11 mouse cellular contexts compared by ENCODE assay signal in the genomic region with DNA sequence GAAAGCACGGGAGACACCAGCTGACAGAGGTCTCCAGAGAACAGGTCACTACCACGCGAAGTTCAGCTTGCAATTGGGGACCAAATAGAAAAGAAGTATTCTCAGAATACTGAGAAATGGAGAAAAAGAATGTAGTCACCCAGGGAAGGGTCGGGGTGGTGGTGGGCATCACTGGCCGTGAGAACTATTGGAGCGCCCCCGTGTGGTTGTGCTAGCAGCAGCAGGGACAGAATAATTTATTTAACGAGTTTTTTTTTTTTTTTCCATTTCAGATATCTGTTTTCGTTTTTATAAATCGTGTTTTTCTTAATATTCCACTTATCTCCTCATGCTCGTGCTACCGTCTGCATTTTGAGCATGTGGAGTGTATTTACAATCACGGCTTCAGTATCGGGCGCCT.
DNase-seq lines count a peak whose midpoint lies in the region; ATAC-seq and TF ChIP-seq lines count a peak whose summit lies in the region.
"Had no signal": no experiment of that assay in that cellular context is flagged by ENCODE, and none has a peak within 500 bp of the region (broad histone marks: within the 10 kb centered on the region; RNA-seq: fewer than 3 reads in every experiment).

No protein-coding gene starts in this region.

- no peaks in the 10 kb centered on the region for H3K27me3 ChIP-seq in heart, adult 2 months (ENCODE audit: control insufficient read depth, insufficient read depth, low read length)
- H3K27me3 ChIP-seq in lung, postnatal 0 days (replicated peaks; ENCODE audit: insufficient read depth, low read length), result no peaks in the 10 kb centered on the region
- H3K27me3 ChIP-seq in MEL (ENCODE audit: control insufficient read depth in 1 of 2, insufficient read depth in 2 of 2, low read length in 2 of 2), result no peaks in the 10 kb centered on the region
- H3K27me3 ChIP-seq in limb, embryonic 10.5 days (ENCODE audit: low read depth, poor library complexity, severe bottlenecking), result peaks cover 43% of the 10 kb centered on the region

- H3K79me2 ChIP-seq in heart, adult 2 months (replicated peaks; ENCODE audit: control insufficient read depth, insufficient read depth, low read length), result no peaks in the 10 kb centered on the region
- H3K79me2 ChIP-seq in MEL (ENCODE audit: control insufficient read depth, insufficient read depth, low read length, poor library complexity), result no peaks in the 10 kb centered on the region

- no peak overlapping the region for H3K4me2 ChIP-seq in lung, postnatal 0 days (replicated peaks; ENCODE audit: low read depth, low read length)
- H3K4me2 ChIP-seq: midbrain, embryonic 12.5 days had no signal

- peak; percentile 12 for TF ChIP-seq RAD21 in MEL (IDR thresholded peaks at IDR 0.05; ENCODE audit: low read depth, low read length)

- TF ChIP-seq CTCF in heart, adult 2 months (IDR thresholded peaks at IDR 0.05), result peak; percentile 71
- peak; percentile 51 for TF ChIP-seq CTCF in lung, postnatal 0 days (IDR thresholded peaks at IDR 0.05)
- peak; percentile 39 to 75 (median 42) for TF ChIP-seq CTCF in MEL (IDR thresholded peaks at IDR 0.05 in 2 of 3, conservative IDR thresholded peaks at IDR 0.05 in 1 of 3; ENCODE audit: control insufficient read depth in 1 of 3, insufficient read depth in 1 of 3, low read depth in 2 of 3, low read length in 3 of 3, poor library complexity in 1 of 3, severe bottlenecking in 1 of 3)

- 30% methylated on average over 15 of the region's 15 CpGs for WGBS in heart, adult 2 months
- WGBS in lung, postnatal 0 days, result 39% methylated on average over 15 of the region's 15 CpGs
- 37% methylated on average over 15 of the region's 15 CpGs for WGBS in limb, embryonic 10.5 days

- H3K9me3 ChIP-seq in lung, postnatal 0 days (ENCODE audit: low read length), result no peaks in the 10 kb centered on the region
- no peaks in the 10 kb centered on the region for H3K9me3 ChIP-seq in MEL (replicated peaks; ENCODE audit: insufficient read depth, low read length)
- H3K9me3 ChIP-seq in limb, embryonic 10.5 days (replicated peaks), result no peaks in the 10 kb centered on the region
- H3K9me3 ChIP-seq: midbrain, embryonic 12.5 days had no signal

- no peak overlapping the region for H3K4me3 ChIP-seq in heart, adult 2 months
- no peak overlapping the region for H3K4me3 ChIP-seq in lung, postnatal 0 days (ENCODE audit: low read depth, low read length)
- H3K4me3 ChIP-seq in MEL (ENCODE audit: control insufficient read depth in 1 of 2, insufficient read depth in 1 of 2, low read depth in 2 of 2, low read length in 2 of 2), result no peak overlapping the region
- no peak overlapping the region for H3K4me3 ChIP-seq in limb, embryonic 10.5 days
- H3K4me3 ChIP-seq: erythroblast, embryonic 14.5 days; midbrain, embryonic 12.5 days had no signal

- ATAC-seq in lung, postnatal 0 days, result no peak

- intact Hi-C loops in heart, adult 2 months (cut with DNase I), result no loop called here

- no peak for TF ChIP-seq POLR2A in heart, adult 2 months (IDR thresholded peaks at IDR 0.05; ENCODE audit: insufficient read depth, low read depth, low read length)
- no peak for TF ChIP-seq POLR2A in MEL (IDR thresholded peaks at IDR 0.05; ENCODE audit: control insufficient read depth in 1 of 2, insufficient read depth in 1 of 2, low read depth in 1 of 2, low read length in 2 of 2, poor library complexity in 1 of 2)

- H3K27ac ChIP-seq in heart, adult 2 months, result no peak overlapping the region
- H3K27ac ChIP-seq in lung, postnatal 0 days (ENCODE audit: low read length), result no peak overlapping the region
- H3K27ac ChIP-seq in MEL (ENCODE audit: control insufficient read depth, low read depth, low read length), result no peak overlapping the region
- no peak overlapping the region for H3K27ac ChIP-seq in limb, embryonic 10.5 days
- H3K27ac ChIP-seq: midbrain, embryonic 12.5 days had no signal

- no peaks in the 10 kb centered on the region for H3K36me3 ChIP-seq in heart, adult 2 months (ENCODE audit: control insufficient read depth, insufficient read depth, low read length)
- H3K36me3 ChIP-seq in lung, postnatal 0 days (ENCODE audit: insufficient read depth, low read length), result no peaks in the 10 kb centered on the region
- H3K36me3 ChIP-seq in MEL (ENCODE audit: control insufficient read depth in 1 of 2, insufficient read depth in 2 of 2, low read length in 2 of 2), result no peaks in the 10 kb centered on the region
- no peaks in the 10 kb centered on the region for H3K36me3 ChIP-seq in limb, embryonic 10.5 days
- H3K36me3 ChIP-seq: midbrain, embryonic 12.5 days had no signal

- H3K9ac ChIP-seq in heart, adult 2 months (ENCODE audit: low read depth, low read length), result no peak overlapping the region
- H3K9ac ChIP-seq in lung, postnatal 0 days (replicated peaks; ENCODE audit: low read depth), result no peak overlapping the region
- no peak overlapping the region for H3K9ac ChIP-seq in MEL (ENCODE audit: control insufficient read depth, low read depth, low read length, poor library complexity, severe bottlenecking)
- H3K9ac ChIP-seq: midbrain, embryonic 12.5 days had no signal

- no peak for DNase-seq in heart, adult 2 months
- no peak for DNase-seq in heart, adult 9 months (ENCODE audit: low spot score in 2 of 2)
- no peak for DNase-seq in lung, postnatal 0 days (ENCODE audit: low spot score)
- no peak for DNase-seq in lung, adult 18-20 months
- DNase-seq in MEL (ENCODE audit: low read depth, low spot score), result peak; percentile 4
- DNase-seq in limb, embryonic 10.5 days (ENCODE audit: low spot score), result peak; percentile 62
- no peak for DNase-seq in urinary bladder, adult 2 months (ENCODE audit: low spot score)
- no peak for DNase-seq in T-cell, adult 2 months (ENCODE audit: low spot score)
- DNase-seq: layer of hippocampus, postnatal 36 days had no signal

- H3K4me1 ChIP-seq in heart, adult 2 months (ENCODE audit: control insufficient read depth, insufficient read depth, low read length), result peaks cover 1% of the 10 kb centered on the region; the same call in 1 of the 2 replicates
- no peaks in the 10 kb centered on the region for H3K4me1 ChIP-seq in lung, postnatal 0 days (ENCODE audit: insufficient read depth, low read depth, low read length)
- H3K4me1 ChIP-seq in MEL (ENCODE audit: control insufficient read depth in 1 of 2, insufficient read depth in 2 of 2, low read length in 2 of 2), result no peaks in the 10 kb centered on the region
- no peaks in the 10 kb centered on the region for H3K4me1 ChIP-seq in limb, embryonic 10.5 days

- no peak for TF ChIP-seq EP300 in heart, adult 2 months (IDR thresholded peaks at IDR 0.05; ENCODE audit: insufficient read depth, low read depth, low read length)
- TF ChIP-seq EP300 in lung, postnatal 0 days (IDR thresholded peaks at IDR 0.05), result no peak
- no peak for TF ChIP-seq EP300 in MEL (IDR thresholded peaks at IDR 0.05; ENCODE audit: low read depth in 1 of 2, low read length in 2 of 2)

TF ChIP-seq in MEL, 35 proteins besides CTCF, POLR2A, EP300 and RAD21:
- TF ChIP-seq SMC3 (IDR thresholded peaks at IDR 0.05; ENCODE audit: low read depth, low read length) (peak; percentile 34), ZNF384 (IDR thresholded peaks at IDR 0.05; ENCODE audit: low read depth, low read length) (peak; percentile 69), CHD2 (IDR thresholded peaks at IDR 0.05; ENCODE audit: low read length) (no peak)

Comparison
In these comparisons a context has a peak if more than half of its experiments do, and no peak if none do; other contexts are left out.
1. DNase-seq: peak in MEL (single experiment) and limb, embryonic 10.5 days (single experiment); none in heart, adult 2 months (0 of 2), heart, adult 9 months (0 of 2), lung, postnatal 0 days (single experiment), lung, adult 18-20 months (0 of 2), urinary bladder, adult 2 months (single experiment) and T-cell, adult 2 months (single experiment).
2. Peak in every context shown above with its lines, with median percentiles within 50 percentile points of each other: CTCF ChIP-seq.